Mouse (Mus musculus) cerebral cortex, adult 2 months (tissue): ENCODE results near the gene Olfr631.

Experiments
- WGBS: fragments of 180-500 bp; shearing (Covaris S2); methylation state at CpG from one replicate; pipeline ENCODE4 v1.1.7; 2018; 5-methylcytosine and 5-hydroxymethylcytosine counted together

Gene Olfr631

DNA sequence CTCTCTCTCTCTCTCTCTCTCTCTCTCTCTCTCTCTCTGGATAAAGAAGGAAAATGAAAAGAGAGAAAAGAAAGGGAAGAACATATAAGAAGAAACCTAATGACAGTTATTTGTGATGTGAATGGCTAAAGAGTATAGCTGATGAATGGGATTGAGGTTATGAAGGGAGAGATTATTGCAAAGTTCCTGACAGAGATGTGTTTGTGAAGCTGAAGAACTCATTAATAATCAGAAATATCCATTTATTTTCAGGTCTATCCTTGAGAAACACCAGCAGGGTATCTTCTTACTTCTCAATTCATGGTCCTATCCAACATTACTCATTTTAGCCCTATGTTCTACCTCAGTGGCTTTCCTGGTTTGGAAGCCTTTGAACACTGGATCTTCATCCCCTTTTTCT lies at the start of gene Olfr631:
Olfr631 (plus strand) TSS at position 301 of the 400 bp plus-strand sequence.

DNA sequence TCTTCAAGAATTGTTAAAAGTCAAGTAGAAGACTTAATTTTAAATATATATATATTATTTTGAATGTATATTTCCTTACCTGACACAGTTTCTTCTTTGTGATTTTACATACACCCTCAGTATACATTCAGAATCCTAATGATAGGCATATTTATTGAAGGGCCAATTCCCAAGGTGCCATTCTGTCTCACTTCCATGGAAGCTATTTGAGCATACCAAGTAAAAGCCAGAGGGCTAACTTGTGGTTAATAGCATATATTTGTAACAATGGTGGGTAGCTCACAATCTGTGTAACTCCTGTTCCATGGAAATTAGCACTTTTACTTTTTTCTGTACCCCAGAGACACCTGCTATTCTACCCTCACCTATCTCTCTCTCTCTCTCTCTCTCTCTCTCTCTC lies 42.5 kb upstream of the Olfr631 start, which contains the start of gene Olfr66:
Olfr66 (minus strand) TSS at position 101 of the 400 bp plus-strand sequence.

DNA sequence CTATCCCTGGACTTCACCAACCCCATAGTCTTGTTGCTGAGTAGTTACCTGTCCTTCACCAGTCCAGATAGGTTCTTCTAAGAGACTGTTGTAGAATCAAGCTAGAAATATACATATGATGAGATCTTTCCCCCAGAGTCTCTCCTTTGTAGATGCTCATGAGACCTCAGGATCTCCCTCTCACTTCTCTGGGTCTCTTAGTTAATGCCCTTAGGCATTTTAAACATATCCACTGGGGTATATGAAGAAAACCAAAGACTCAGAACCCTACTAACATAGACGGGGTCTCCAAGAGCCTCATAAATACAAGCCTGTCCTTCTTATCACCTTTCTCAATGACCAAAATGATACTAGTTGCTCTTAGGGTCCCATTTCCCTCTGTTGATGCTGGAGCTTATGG lies 34.2 kb upstream of the Olfr631 start, which contains the start of gene Olfr64:
Olfr64 (minus strand) TSS at position 101 of the 400 bp plus-strand sequence.
- 78% methylated on average over 1 of the region's 1 CpGs for WGBS

DNA sequence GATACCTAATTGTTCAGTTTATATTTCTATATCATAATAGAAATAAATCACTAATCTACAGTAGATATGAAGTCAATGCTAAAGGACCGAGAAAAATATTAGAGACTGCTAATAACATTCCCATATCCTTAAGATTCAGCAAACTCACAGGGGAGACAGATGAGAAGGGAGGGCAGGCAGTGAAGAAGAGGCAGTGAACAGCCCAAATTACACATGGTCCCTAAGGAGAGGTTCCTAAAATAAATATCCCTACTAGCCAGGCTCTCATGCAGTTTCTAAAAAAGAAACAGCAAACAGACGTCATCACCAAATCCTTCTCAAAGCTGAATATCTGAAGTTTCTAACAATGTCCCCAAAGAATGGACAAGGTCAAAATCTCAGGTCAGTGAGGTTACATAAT lies 25.4 kb upstream of the Olfr631 start, which contains the start of gene Olfr65:
Olfr65 (plus strand) TSS at position 301 of the 400 bp plus-strand sequence.
- 61% methylated on average over 2 of the region's 2 CpGs for WGBS

DNA sequence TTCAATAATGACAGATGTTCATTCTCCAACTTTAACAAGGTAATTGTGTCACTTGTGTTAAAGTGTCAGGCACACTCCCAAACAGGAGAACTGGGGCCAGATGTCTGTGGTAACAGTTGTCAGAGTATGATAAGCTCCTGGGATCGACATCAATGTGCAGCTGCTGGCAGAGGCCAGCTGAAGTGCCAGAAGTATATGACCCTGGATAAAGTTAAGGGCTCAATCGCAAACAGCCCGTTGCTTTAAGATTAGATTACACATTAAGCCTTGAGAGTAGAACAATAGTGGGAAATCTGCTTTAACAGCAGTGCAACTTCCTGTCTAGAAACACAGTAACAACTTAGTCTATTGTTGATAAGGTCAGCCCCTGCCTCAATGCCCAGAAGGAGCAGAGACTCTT lies 18.6 kb upstream of the Olfr631 start:
- WGBS = 57% methylated on average over 3 of the region's 3 CpGs

DNA sequence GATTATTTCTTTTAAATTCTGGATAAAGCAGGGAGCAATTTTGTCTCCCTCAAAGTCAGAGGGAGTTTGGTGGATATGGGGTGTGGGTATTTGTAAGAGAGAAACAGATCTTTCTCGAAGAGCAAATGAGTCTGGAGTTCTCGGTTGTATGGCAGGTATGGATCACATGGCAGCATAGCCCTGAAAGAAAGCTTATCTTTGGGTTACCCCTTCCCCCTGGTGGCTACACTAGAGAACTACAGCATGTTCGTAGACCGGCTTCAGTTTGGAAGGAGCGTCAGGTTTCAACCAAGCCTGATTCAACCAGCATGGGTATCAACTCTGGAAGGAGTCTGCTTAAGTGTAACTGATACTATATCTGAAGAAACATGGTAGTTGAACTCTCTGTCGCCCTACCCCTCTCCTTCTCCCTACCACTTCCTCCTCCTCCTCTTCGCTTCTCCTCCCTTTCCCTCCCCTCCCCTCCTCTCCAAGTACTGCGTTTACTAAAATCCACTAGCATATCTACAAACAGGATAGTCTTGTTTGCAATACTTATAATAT lies 15.6 kb upstream of the Olfr631 start:
- 55% methylated on average over 8 of the region's 8 CpGs for WGBS

DNA sequence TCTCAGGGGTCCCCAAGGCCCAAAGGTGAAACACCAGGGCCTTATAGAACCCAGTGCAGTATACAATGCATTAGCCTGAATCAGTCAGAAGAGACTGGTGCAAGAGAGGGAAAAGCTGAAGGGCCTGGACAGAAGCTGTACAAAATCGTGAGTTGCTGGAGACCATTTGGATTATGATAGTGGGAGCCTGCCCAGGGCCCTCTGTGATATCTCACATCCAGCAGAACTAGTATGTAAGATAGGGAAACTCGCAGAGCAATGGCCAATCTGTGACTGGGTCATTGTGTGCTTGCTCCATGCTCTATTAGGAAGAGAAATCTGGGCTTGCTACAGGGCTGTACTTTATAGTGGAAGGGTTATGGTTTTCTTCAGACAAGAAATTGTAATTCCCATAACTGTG lies 5.6 kb downstream of the Olfr631 start, which contains the start of gene Olfr632:
Olfr632 (plus strand) TSS at position 84 of the 400 bp plus-strand sequence.
- WGBS = 82% methylated on average over 2 of the region's 2 CpGs

DNA sequence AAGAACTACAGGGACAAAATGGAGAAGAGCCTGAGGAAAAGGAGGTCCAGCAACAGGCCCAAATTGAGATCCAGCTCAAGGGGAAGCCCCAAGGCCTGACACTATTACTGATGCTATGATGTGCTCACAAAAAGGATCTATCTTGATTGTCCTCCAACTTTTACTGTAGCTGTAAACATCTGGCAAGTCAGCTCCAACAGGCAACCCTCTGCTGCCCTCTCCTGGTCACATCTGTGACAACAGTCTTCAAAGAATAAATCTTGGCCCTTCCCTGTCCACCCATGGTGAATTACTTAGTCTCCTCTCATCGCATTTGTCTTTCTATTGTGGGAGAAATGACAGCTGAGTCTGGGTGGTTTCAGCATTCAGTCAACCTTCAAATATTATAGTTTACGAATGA lies 14.1 kb downstream of the Olfr631 start:
- 28% methylated on average over 2 of the region's 2 CpGs for WGBS

DNA sequence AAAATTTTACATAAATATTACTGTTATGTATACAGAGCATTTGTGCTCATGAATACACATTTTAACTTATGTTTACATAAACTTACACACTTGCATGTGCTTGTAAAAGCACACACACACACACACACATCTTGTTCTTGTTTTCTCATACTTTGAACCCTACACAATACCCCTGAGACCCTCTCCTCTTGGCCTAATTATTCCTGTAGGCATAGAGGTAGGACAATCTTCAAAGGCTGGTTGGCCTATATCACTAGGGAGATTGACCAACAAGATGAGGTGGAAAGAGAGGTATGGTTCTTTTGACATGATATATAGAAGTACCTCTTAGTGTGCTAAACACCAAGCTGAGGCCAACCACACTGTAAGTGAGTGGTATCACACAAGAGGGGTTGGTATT lies 15.5 kb downstream of the Olfr631 start, which contains the start of gene Olfr633:
Olfr633 (plus strand) TSS at position 301 of the 400 bp plus-strand sequence.

DNA sequence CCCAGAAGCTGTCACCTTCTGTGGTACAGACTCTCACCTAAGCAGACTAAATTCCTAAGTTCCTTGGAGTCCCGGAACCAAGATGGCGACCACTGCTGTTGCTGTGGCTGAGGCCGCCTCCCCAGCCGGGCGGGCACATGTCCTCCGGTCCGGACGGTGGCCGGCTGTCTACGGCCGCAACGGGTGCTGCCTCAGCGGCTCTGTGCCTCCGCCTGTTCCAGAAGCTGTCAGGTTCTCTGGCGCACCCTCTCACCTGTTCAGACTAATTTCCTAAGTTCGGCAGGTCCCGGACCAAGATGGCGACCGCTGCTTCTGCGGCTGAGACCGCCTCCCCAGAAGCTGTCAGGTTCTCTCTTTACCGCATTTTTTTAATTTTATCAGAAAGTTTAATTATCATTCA lies 38.2 kb downstream of the Olfr631 start:
- 96% methylated on average over 22 of the region's 22 CpGs for WGBS

DNA sequence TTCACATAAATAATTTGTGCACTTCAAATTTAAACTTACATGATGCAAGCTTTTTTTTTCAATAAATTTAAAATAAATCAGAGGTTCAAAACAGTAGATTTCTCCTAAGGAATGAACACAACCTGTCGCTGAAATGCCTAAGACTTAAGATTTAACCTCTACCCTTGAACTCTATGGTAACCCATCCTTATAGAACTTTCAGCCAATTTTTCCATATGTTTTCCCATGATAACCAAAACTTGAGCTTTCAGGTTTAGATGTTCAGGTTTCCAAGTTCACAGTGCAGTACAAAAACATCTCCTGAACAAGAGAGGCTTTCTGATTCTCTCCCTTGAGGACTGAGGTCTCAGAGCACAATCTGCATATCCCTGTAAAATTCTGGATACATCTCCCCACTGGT lies 42.2 kb downstream of the Olfr631 start, which contains the start of gene Olfr635:
Olfr635 (plus strand) TSS at position 301 of the 400 bp plus-strand sequence.
- WGBS = 77% methylated on average over 1 of the region's 1 CpGs

DNA sequence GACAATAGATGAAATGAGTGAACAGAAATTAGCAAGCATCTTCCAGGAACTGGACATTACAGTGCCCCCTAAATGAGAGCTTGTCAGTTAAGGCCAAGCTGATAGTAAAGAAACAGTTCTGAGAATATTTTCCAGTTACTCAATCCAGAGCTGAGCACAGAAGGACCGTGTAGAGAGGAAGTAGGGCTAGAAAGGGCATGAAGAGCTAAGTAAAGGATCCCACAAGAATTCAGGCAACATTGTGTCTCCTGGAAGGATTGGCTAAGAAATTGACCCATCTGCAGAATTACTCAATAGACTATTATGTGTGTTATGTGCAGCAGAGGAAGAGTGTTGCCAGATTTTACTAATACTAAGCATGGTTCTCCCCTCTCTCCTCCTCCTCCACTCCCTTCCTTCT lies 43.2 kb downstream of the Olfr631 start:
- WGBS = 68% methylated on average over 1 of the region's 1 CpGs
